Mouse (Mus musculus): ENCODE measurements around the gene Stard5.

Stard5 gene

GRCm38 (mm10) chr7:83666087-83666595 is 34.4 kb downstream of the Stard5 start:
- DNase-seq (ENCODE audit: low spot score in 2 of 2): no peak

GRCm38 (mm10) chr7:83667936-83668645 is 36.3 kb downstream of the Stard5 start:
- no peak for DNase-seq (ENCODE audit: low spot score in 2 of 2)

- peak; percentile 59 to 78 for DNase-seq (ENCODE audit: low spot score in 2 of 2)
These were observed 37.0 kb downstream of the Stard5 start for GRCm38 (mm10) chr7:83668724-83669123.

- no peak for DNase-seq (ENCODE audit: low spot score in 2 of 2)
These were observed 39.8 kb downstream of the Stard5 start for GRCm38 (mm10) chr7:83671573-83671972.

- DNase-seq (ENCODE audit: low spot score in 2 of 2): peak; percentile 17 to 46
These were observed 43.9 kb downstream of the Stard5 start for GRCm38 (mm10) chr7:83675545-83676254.

- no peak for DNase-seq (ENCODE audit: low spot score in 2 of 2)
These were observed 45.5 kb downstream of the Stard5 start for GRCm38 (mm10) chr7:83677296-83677695.

GRCm38 (mm10) chr7:83678506-83678905 is 46.7 kb downstream of the Stard5 start:
- no peak for DNase-seq (ENCODE audit: low spot score in 2 of 2)

DNA sequence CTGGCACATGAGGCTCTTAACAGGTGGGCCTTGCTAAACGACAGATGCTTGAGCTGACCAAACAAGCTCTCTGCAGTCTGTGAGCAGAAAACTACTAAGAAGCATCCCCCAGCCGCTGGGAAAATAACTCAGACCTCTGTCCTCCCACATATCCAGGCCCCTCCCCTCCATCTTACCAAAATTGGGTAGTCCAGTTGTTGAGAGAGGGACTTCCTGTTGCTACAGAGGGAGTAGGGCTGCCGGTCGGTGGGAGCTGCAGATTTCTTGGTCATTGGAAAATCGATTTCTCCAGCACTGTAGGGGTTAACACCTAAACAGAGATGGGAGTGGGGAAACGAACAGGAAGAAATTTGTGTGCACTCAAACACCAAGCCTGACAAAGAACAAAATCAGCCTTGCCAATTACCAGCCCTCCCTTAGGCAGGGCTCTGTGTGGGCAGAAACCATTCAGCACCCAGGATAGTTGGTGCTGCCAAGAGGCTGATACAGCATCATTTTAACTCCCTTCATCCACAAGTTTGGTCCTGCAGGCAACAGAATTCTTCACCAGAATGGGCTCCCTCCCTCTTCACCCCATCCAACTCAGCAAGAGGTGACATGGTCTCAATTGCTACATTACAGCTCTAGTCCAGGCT is 51.0 kb downstream of the Stard5 start:
- peak in 1 of 2 experiments; percentile 14 for DNase-seq (ENCODE audit: low spot score in 2 of 2)

DNA sequence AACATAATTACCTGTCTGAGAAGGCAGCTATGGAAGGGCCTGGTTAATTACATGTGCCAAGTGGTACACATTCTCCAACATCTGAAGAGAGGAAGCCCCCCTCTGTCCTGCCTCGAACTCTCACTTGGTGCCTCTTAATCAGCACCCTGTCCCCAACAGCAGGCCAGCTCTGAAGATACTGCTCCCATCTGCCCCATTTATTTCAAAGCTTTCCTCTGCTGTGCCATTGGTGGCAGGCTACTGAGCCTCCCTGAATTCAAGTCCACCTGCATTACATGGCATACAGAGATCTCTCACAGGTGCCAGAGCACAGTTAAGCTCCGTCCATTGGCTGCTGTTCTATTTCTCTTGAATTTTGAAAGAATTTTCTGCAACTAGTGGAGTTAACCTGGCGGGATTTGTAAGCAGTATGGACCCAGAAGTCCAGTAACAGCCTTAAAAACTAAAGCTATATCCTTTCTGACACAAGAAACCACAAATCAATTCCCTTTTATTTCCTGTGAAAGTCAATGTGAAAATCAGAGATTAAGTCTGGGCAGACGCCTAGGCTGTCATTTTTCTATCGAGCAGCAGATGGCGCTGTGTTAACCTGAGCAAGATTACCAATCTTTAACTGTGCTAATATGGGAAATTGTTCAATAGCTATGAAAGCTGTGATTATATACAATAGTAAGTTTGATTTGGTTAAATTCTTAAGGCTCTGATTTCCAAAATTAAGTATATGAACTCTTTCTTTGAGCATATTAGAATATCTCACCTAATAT is 63.9 kb downstream of the Stard5 start:
- peak; percentile 18 to 27 for DNase-seq (ENCODE audit: low spot score in 2 of 2)

GRCm38 (mm10) chr7:83699066-83699745 is 67.4 kb downstream of the Stard5 start:
- no peak for DNase-seq (ENCODE audit: low spot score in 2 of 2)

Measured in right cerebral cortex, adult 2 months (tissue).